Mouse (Mus musculus): ENCODE data around the gene Garnl3.
A peak's percentile ranks its signal among the peaks of the same experiment; 100 is the strongest.

The Garnl3 gene

DNA sequence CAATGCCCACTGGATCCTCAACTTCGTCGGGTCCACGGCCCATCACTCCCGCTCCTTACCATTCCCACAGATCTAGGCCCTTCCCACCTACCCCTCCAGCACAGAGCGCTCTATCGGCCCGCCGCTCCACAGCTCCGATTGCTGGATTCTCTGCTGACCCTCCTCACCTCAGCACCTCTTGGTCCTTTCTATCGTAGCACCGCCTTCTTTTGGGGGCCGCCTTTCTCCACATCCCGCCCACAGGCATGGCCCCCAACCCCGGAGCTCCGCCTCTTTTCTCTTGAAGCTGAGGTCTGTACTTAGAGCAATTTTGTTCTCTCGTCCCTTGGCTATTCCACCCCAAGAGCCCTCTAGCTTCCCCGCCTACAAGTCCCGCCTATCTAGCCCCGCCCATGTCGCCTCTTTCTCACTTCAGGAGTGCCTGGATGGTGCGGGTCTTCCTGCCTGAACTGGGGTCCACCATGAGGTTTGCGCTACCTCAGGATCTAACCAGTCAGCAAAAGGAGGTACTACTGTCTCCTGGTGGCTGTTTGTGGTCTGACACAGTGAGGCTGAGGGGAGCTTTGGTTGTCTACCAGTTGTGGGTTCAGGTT, at the start of gene Garnl3:
Gene Garnl3 (minus strand): TSS at position 155 of the 593 bp plus-strand sequence.
- DNase-seq (ENCODE audit: low spot score in 2 of 2): peak; percentile 62 to 67

DNA sequence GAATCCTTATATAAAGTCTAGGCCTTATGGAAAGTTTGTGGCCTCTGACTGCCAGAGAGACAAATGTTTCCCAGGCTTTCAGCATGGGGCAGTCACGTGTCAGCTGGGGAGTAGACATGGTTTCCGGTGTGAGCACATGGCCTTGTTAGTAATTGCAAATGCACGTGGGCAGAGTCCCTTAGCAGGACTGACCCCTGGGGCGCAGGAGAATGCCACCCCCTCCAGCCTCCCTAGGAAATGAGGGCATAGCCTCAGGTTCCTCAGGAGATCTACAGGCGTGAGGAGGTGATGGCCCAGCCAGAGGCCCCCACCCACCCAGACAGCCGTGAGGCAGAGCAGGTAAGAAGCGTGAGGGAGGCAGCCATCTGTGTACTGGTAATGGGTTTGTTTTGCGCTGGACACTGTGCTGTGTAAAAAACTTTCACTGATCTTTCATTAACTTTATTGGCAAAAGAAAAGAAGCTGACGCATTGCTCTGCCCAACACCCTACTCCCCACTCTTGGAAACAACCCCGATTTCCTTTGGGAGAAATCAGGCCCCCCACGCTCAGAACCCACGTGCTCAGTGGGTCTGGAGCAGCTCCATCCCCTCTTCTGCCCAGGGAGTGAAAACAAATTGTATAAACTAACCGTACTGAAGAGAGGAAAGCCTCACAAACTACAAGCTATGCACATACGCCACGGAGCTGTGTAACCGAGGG, 48.6 kb upstream of the Garnl3 start:
- peak; percentile 44 to 46 for DNase-seq (ENCODE audit: low spot score in 2 of 2)

DNA sequence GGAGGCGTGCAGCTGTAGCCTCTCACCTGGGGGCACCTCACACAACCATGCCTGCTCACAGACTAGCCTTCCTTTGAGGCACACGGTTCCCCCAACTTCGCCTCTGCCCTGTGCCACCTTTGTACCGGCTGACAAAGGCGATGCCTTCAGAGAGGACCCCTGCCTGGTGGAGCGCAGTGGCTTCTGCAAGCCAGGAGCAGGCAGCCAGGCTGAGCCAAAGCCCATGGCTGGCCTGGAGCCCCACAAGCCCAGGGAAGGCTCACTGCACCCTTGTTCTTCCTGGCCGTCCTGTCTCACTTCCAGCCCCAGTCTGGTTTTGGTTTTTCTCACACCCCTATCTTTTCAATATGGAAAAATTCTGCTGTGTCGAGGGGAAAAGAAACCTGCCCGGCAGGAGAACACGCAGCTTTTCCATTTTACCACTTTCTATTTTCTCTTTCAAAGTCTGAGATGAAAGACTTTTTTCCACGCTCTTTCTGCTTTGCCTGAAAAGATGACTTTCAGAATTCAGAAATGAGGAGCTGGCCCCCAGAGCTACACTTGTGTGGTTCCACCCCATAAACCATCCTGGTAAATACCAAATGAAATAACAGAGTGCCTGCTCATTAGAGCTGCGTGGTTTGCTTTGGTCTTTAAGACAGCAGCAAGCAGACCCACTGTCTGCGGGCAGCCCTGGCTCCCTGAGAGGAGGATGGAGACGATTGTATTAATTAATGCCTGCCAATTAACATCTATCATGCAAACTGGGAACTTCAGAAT, 47.9 kb upstream of the Garnl3 start:
- no peak for DNase-seq (ENCODE audit: low spot score in 2 of 2)

DNA sequence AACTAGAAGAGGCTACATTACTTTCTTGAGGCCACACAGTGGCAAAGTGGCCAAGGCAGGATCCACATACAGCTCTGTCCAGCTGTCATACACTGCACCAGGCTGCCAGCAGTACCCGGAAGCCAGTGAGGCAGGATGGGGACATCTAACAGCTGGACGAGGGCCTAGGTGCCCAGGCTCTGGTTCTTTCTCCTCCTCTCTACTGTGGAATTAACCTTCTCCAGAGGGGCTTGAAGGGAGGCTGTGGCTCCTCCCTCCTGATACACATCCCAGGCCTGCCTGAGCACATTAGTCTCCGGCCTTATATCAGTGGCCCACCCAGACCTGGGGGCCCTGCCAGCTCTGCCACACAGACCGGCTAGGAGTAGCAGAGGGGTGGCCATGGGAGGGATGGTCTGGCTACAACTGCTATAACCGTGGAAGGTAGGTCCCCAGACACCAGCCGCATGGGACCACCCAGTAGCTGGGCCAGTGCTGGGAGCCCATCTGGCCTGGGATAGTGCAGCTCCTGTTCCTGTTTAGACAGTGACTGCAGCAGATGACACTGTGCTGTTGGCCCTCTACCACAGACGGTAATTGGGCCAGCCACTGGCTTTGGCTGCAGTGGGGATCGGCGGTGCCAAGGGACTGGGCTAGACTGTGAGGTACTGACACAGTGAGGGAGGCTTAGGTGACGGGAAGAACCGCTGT, 46.9 kb upstream of the Garnl3 start:
- no peak for DNase-seq (ENCODE audit: low spot score in 2 of 2)

DNA sequence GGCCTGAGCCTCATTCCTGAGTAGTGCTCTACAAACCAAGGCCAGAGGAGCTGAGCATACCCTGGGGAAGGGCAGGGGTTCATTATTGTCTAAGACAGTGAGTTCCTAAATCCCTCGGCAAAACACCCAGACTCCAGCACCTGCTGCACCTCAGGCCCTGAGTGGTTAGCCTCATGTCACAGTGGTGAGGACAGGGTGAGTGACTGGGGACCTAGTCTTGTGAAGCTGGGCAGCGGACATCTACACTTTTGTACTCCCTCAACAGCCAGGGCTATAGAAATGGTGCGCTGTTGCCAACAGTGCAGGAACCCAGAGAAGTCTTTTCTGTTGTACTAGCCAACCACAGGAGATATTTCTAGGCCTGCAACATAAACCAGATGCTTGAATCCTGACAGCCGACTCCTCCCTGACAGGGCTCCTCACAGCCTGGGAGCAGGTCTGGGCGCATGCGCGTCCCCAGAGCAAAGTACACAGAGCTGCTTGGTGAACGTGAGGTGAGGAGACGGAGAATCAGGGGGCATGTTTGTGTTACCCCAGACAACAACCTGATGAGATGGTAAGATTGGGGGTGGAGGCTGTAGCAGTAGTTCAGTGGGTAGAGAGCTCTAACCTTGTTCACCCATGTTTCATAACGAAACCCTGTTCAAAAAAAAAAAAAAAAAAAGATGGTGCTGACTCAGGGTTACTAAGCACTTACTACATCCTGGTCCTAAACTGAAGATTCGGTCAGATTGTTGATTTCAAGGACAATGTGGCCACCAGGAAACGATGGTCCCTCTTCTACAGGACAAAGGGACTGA, 46.2 kb upstream of the Garnl3 start:
- DNase-seq (ENCODE audit: low spot score in 2 of 2): no peak

DNA sequence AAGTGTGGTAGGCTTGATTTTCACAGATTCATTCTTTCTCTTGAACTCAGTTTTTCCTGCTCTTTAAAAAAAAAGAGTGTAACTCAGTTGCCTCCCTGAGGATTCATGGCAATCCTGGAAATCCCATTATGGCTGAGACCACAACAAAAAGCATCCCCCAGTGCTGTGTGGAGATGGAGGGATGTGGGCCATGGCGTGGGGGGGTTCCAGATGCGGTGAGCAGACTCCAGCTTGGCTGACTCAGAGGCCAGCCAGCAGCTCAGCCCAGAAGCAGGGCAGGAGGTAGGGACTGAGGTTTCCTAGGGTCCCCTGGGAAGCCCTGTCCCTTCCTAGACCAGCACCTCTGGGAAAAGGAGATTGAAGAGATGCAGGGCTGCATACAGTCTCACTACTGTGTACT, 45.5 kb upstream of the Garnl3 start:
- DNase-seq (ENCODE audit: low spot score in 2 of 2): no peak

DNA sequence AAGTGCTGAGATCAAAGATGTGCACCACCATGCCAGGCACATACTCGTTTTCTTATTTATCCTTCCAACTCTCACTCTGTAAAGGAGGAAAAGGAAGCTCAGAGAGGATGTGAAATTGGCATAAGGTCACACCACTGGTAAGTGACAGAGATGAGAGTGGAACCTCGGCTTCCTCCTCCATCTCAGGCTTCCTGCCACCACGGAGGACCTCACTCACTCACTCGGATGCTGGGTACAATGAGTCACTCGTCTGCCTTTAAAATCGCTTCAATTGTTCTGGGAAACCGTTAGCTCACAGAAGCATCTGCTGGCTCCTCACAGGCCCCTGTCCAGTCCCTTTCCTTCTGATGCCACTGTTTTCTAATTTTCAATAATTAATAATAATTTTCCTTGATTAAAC, 45.1 kb upstream of the Garnl3 start:
- no peak for DNase-seq (ENCODE audit: low spot score in 2 of 2)

DNA sequence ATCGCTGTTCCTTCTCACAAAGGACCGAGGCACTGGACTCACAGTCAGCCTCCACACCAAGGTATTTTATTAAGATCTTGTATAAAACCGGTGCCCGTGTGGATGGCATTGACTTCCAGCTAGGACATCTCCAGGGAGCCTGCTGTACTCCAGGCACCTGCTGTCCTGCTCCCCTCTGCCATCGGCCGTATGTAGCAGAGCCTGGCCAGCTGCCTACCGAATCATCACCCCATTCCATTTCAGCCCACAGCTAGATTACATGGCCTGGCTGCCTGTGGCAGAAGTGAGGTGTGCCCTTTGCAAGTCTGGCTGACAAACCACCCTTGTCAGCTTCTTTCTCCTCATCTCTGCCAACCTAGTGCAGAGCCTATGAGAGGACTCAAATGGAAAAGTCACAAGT, 42.2 kb upstream of the Garnl3 start:
- DNase-seq (ENCODE audit: low spot score in 2 of 2): no peak

DNA sequence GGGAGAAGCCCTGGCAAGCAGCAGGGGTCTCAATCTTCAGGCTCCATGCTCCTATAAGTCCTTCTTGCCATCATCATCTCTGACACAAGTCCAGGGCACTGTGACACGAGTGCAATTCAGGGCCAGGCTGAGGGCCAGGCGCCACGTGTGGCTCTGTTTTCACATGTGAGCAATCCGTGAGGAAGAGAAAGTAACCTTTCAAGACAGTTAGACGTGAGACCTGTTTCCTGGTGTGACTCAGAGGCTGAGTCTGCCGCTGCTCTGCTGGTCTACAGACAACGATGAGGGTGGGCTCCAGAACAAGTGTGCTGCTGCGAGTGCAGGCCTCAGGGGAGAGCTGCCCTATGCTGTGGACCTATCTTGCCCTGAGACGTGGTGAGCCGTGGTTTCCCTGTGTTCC, 41.7 kb upstream of the Garnl3 start:
- DNase-seq (ENCODE audit: low spot score in 2 of 2): no peak

DNA sequence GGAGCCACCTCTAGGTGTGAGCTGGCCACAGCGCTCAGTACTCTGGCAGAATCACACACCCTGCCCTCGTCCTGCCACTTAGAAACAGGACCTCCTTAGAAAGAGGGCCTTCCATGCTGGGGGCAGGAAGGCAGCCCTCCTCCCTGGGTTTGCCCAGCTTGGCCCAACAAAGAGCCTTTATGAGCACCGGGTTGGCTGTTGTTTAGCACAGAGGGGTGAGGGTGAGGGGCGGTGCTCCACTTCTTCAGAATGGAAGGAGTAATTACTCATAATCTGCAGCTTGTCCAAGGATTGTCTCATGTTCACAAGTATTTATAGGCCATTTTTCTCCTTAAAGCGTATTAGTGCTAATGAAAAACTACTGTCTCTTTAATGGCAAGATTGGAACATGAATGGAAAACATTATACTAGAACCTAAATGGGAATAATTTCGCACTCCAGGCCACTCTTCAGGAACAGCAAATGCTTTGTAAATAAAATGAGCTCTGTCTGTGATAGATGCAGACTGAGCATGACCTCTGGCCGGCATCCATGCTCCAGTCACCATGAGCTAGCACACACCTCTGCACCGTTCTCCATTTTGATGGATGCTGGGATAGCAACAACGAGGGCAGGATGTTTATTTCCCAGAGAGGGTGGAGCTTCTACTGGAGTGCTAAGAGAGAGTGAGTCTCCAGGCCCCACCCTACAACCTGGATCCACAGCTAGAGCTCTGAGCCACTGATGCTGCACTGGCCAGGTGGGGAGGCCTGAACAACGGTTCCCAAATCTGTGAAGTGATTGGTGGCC, 39.5 kb upstream of the Garnl3 start:
- DNase-seq (ENCODE audit: low spot score in 2 of 2): no peak

DNA sequence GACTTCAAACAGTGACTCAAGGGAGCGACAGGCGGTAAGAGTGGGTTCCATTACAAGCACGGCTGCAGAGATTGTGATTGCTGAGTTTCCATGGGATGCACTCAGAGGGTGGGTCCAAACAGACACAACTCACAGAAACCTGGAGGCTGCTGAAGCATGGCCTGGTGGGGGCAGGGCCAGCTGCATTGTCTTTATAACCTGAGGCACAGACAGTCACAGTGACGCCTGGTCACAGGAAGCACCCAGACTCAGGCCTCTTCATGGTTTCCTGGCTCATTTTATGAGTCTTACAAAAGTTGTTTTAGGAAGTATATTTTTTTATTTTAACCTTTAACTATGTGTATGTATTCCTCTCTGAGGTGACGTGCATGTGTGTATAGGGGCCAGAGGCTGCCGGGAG, 38.0 kb upstream of the Garnl3 start:
- DNase-seq (ENCODE audit: low spot score in 2 of 2): no peak

DNA sequence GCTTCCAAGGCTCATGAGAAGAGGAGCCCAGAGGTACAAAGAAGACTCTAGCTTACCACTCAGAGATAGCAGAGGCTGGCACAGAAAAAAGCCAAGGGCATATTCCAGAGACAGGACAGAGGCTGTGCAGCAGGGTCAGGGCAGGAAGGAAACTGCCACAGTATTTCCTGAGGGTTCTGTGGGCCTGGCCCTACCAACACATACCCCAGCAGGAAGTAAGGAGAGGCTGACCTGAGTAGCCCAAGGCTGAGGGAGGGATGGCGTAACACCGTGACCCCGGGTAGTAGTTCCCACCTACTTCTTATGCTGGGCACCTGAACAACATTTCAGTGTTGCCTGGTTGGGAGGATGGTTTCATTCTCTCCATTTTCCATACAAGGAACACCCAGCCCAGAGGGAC, 35.6 kb upstream of the Garnl3 start:
- DNase-seq (ENCODE audit: low spot score in 2 of 2): no peak

DNA sequence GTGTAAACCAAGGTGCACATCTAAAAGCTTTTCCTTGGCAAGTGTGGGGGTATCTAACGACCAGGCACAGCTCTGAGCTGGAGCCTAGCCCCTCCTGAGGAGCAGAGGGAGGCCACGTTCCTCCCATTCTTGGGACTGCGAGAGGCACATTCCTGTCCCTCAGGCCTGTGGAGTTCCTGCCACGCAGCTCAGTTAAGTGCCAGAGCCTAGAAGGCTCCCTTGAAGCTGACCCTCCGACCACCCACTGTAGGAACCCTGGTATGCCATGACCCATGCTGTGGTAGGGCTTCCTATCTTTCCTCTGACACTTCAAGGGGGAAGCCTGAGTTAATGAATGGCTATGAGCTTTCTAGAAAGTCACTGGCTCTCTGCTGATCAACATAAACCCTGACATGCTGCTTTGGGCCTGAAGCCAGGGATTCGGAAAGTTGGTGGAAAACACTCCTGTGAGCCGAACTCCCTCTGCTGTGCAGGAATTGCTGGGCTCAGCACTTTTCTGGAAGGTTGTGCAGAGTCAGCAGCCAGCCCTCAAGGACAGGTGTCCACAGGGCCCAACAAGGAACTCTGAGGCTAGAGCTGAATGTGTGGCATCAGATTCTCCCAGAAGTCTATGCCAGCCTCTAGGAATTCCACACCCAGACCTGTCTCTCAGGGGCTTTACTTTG, 34.4 kb upstream of the Garnl3 start:
- DNase-seq (ENCODE audit: low spot score in 2 of 2): no peak

DNA sequence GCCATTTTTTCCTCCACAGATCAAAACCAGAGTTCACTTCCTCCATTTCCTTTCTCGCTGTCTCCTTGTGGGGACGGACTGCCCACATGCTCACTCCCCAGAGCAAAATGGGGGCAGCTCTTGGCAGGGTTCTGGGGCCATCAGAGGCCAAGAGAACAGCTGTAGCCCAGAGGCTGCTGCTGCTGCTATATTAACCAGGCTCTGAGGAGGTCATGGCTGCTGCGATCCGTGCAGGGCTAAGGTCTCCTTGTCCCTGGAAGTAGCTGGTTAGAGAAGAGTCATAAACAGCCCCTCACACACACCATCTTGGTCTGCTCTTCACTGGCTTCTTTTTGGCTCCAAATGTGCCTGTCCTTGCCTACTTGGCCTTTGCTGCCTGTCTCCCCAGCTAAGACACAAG, 33.8 kb upstream of the Garnl3 start:
- no peak for DNase-seq (ENCODE audit: low spot score in 2 of 2)

DNA sequence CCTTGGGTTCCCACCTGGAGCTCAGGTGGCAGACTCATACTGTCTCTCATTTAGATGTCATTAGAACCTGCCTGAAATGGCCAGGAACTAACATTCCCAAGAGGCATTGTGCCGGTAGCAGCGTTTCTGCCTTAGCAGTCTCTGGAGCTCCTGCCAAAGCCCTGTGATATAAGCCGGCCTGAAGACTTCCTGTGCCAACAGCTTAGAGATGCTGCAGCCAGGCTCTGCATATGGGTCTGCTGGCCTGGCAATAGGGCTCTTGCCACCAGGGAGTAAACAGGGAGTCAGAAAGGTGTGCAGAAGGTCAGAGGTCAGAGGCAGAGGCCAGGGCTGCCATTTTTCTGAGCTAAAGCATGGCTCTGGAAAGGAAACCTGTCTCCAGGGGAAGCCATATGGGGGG, 33.2 kb upstream of the Garnl3 start:
- DNase-seq (ENCODE audit: low spot score in 2 of 2): no peak

DNA sequence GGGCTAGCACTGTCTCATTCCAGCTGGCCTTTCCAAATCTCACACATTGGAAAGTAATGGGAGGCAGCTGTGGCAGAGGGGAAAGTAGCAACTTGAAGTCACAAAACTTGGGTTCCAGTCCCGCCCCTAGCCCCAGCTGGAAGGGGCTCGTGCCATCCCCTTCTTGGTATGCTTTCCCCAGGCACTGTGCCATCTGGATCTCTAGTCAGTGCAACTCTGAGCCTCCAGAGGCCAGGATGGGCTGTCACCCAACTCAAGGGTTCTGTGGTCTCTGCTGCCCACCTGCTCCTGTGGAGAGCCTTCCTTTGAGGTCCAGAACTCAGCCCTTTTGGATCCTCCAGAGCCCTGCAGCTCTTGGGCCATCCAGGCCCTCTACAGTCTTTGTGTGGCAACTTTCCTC, 30.7 kb upstream of the Garnl3 start:
- no peak for DNase-seq (ENCODE audit: low spot score in 2 of 2)

DNA sequence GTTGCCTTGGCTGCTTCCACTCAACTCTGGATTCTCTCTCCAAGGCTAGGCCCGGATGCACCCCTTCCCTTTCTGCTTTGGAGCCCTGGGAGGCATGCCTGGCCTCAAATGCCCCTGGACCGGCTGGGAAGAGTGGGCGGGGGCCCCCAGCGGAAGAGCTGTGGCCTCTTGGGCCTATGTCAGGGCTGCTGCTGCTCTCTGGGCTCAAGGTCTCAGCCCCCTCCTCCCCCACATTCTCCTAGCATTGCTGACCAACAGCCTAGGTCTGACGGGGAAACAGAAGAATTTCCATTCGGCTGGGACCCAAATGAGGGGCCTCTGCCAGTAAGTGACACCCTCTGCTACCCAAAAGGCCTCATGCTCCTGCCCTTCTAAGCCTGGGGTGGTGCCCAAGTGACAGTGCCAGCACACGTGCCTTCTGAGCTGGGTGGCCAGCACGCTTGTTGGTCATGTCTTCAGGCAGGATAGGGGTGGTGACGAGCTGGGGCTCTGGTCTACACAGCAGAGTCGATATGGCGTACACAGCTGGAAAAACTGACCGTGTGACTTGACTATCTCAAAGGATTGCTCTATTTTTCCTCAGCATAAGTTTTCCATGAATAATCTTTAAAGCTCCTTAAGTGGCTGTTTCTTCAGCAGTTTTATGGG, 29.0 kb upstream of the Garnl3 start:
- no peak for DNase-seq (ENCODE audit: low spot score in 2 of 2)

DNA sequence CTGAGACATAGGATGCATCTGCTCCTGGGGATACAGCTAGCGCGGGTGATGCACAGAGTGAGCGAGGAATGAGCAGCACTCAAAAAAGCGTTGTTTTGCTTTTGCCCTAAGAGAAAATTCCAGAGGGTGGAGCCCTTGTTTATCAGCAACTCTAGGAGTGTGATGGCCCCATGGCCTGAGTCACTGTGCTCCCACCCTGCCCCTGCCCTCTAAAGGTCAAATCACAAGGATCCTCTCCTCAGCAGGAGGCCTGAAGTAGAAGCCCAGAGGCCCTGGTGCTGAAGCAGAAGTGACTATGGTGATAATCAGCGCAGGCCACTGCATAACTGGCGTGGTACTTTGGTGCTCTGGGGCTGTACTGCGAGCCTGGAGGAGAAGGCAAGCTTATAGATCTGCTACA, 28.1 kb upstream of the Garnl3 start:
- no peak for DNase-seq (ENCODE audit: low spot score in 2 of 2)

DNA sequence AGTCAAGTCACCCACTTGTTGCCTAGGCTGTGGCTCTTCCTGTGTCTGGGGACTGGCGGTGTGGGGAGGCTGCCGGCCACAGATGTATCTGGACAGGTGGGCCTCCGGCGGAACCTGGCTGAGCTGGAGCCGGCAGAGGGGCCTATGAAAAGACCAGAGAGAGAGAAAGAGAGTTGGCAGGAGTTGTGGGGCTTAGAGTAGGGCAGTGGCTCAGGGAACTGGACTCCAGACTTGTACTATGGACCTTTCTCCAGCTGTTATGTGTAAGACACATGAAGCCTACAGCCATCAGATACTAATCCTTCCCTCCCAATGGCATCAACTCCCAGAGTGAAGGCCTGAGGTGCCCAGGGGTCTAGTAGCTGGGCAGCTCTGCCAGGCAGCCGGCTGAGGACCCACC, 27.4 kb upstream of the Garnl3 start:
- DNase-seq (ENCODE audit: low spot score in 2 of 2): no peak

DNA sequence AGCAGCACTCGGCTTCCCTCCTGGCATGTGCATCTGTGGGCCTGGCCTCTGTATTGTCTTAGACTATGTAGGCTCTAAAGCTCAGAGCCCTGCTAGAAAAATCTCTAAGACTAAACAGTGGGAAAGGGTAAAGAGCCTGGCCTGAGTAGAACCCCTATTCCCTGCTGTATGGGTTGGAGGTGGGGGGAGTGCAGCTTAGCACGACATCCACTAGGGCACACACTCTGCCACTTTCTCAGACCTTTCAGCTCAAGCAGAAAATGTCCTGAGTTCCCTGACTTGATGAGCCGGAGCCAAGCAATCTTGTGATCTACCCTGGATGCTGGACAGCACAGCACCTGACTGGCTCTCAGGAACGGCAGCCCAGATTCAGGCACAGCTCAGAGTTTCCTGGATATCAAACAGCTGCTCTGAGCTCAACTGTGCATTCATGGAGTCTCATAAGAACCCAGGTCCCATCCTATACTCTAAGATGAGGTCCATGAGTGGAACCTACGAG, 24.9 kb upstream of the Garnl3 start:
- no peak for DNase-seq (ENCODE audit: low spot score in 2 of 2)

Data from right cerebral cortex, adult 2 months (tissue).